8 mouse cellular contexts compared by ENCODE assay signal in genomic region chr10:82986993-82987349, GRCm38 (mm10). TPM values are rescaled to one million over a fixed set of nuclear protein-coding genes. Genes with fewer than 3 reads are reported as not detected.
DNase-seq lines count a peak whose midpoint lies in the region; ATAC-seq lines count a peak whose summit lies in the region.

No protein-coding gene starts in this region.

- H3K9ac ChIP-seq in liver, embryonic 11.5 days (ENCODE audit: low read depth, low read length), result peak overlapping the region; percentile 75
- H3K9ac ChIP-seq in embryonic facial prominence, embryonic 13.5 days, result peak overlapping the region; percentile 85
- H3K9ac ChIP-seq in intestine, embryonic 16.5 days (ENCODE audit: low read depth, low read length), result peak overlapping the region; percentile 73
- H3K9ac ChIP-seq in neural tube, embryonic 13.5 days, result peak overlapping the region; percentile 87

- H3K4me3 ChIP-seq in liver, embryonic 11.5 days (ENCODE audit: low read depth, low read length), result peak overlapping the region; percentile 70
- peak overlapping the region; percentile 82 for H3K4me3 ChIP-seq in embryonic facial prominence, embryonic 13.5 days
- H3K4me3 ChIP-seq in intestine, embryonic 16.5 days (ENCODE audit: low read length), result peak overlapping the region; percentile 74
- peak overlapping the region; percentile 84 for H3K4me3 ChIP-seq in neural tube, embryonic 13.5 days

- WGBS in liver, embryonic 11.5 days, result 31% methylated on average over 8 of the region's 8 CpGs
- WGBS in embryonic facial prominence, embryonic 13.5 days, result 20% methylated on average over 8 of the region's 8 CpGs
- WGBS in intestine, embryonic 16.5 days, result 23% methylated on average over 8 of the region's 8 CpGs
- 10% methylated on average over 8 of the region's 8 CpGs for WGBS in neural tube, embryonic 13.5 days

- H3K27ac ChIP-seq in liver, embryonic 11.5 days (ENCODE audit: low read depth, low read length), result 0 out of 2 replicates have a peak overlapping the region, but pooled peaks have one; percentile 27
- peak overlapping the region; percentile 90; the same call in 1 of the 2 replicates for H3K27ac ChIP-seq in embryonic facial prominence, embryonic 13.5 days
- H3K27ac ChIP-seq in intestine, embryonic 16.5 days (ENCODE audit: low read length), result no peak overlapping the region
- no peak overlapping the region for H3K27ac ChIP-seq in neural tube, embryonic 13.5 days (replicated peaks)

- peaks cover 47% of the 10 kb centered on the region for H3K4me1 ChIP-seq in liver, embryonic 11.5 days (replicated peaks; ENCODE audit: control insufficient read depth, insufficient read depth, low read length)
- peaks cover 48% of the 10 kb centered on the region for H3K4me1 ChIP-seq in embryonic facial prominence, embryonic 13.5 days
- peaks cover 15% of the 10 kb centered on the region for H3K4me1 ChIP-seq in intestine, embryonic 16.5 days (ENCODE audit: control insufficient read depth, insufficient read depth, low read length)
- H3K4me1 ChIP-seq in neural tube, embryonic 13.5 days (replicated peaks), result peaks cover 68% of the 10 kb centered on the region

- no peak for DNase-seq in liver, embryonic 11.5 days (ENCODE audit: low spot score)
- no peak for DNase-seq in liver
- no peak for DNase-seq in adrenal gland, postnatal 10 days
- no peak for DNase-seq in cerebellum, postnatal 14 days

- H3K27me3 ChIP-seq in liver, embryonic 11.5 days (replicated peaks; ENCODE audit: control insufficient read depth, insufficient read depth, low read length), result peaks cover 17% of the 10 kb centered on the region
- H3K27me3 ChIP-seq in embryonic facial prominence, embryonic 13.5 days, result peaks cover 25% of the 10 kb centered on the region
- peaks cover 4% of the 10 kb centered on the region; the same call in 1 of the 2 replicates for H3K27me3 ChIP-seq in intestine, embryonic 16.5 days (replicated peaks; ENCODE audit: control insufficient read depth, insufficient read depth, low read length)
- H3K27me3 ChIP-seq in neural tube, embryonic 13.5 days, result peaks cover 23% of the 10 kb centered on the region

- no peak for ATAC-seq in liver, embryonic 11.5 days (replicated peaks; ENCODE audit: low FRiP score)
- ATAC-seq in embryonic facial prominence, embryonic 13.5 days (ENCODE audit: insufficient number of reproducible peaks, insufficient read depth, low FRiP score, low TSS enrichment, low read depth), result no peak
- no peak for ATAC-seq in intestine, embryonic 16.5 days
- no peak for ATAC-seq in neural tube, embryonic 13.5 days (ENCODE audit: low read depth)
- no peak for ATAC-seq in monocyte, adult 5-6 weeks (replicated peaks; ENCODE audit: insufficient number of reproducible peaks, low FRiP score, low TSS enrichment, poor library complexity, severe bottlenecking)

- no peaks in the 10 kb centered on the region for H3K9me3 ChIP-seq in liver, embryonic 11.5 days (ENCODE audit: control insufficient read depth, low read length)
- no peaks in the 10 kb centered on the region for H3K9me3 ChIP-seq in embryonic facial prominence, embryonic 13.5 days
- H3K9me3 ChIP-seq in intestine, embryonic 16.5 days (ENCODE audit: control insufficient read depth, low read length), result no peaks in the 10 kb centered on the region
- H3K9me3 ChIP-seq in neural tube, embryonic 13.5 days, result no peaks in the 10 kb centered on the region

- H3K36me3 ChIP-seq in liver, embryonic 11.5 days (ENCODE audit: control insufficient read depth, insufficient read depth, low read length), result no peaks in the 10 kb centered on the region
- H3K36me3 ChIP-seq in embryonic facial prominence, embryonic 13.5 days, result no peaks in the 10 kb centered on the region
- H3K36me3 ChIP-seq in intestine, embryonic 16.5 days (ENCODE audit: control insufficient read depth, insufficient read depth, low read length), result no peaks in the 10 kb centered on the region
- no peaks in the 10 kb centered on the region for H3K36me3 ChIP-seq in neural tube, embryonic 13.5 days

- H3K4me2 ChIP-seq in liver, embryonic 11.5 days, result peak overlapping the region; percentile 85
- peak overlapping the region; percentile 89 for H3K4me2 ChIP-seq in embryonic facial prominence, embryonic 13.5 days
- H3K4me2 ChIP-seq in intestine, embryonic 16.5 days (ENCODE audit: low read depth, low read length), result peak overlapping the region; percentile 96
- peak overlapping the region; percentile 95 for H3K4me2 ChIP-seq in neural tube, embryonic 13.5 days

RNA-seq across cellular contexts. Expression of gene Chst11, which starts 1.7 kb away (rescaled TPM):
- polyA plus RNA-seq in liver, embryonic 11.5 days (2014; fragmentation: Nextera tagmentation; extraction: Ambion mirVana), result 2.9 and 3.1 TPM in 2 replicates
- polyA plus RNA-seq in embryonic facial prominence, embryonic 13.5 days (2015; fragmentation: Nextera tagmentation; extraction: Ambion mirVana), result 2.6 and 3.6 TPM in 2 replicates
- 0.80 and 0.88 TPM in 2 replicates for polyA plus RNA-seq in intestine, embryonic 16.5 days (2015; fragmentation: Nextera tagmentation; extraction: Ambion mirVana)
- polyA plus RNA-seq in neural tube, embryonic 13.5 days (2015; fragmentation: Nextera tagmentation; extraction: Ambion mirVana), result 2.6 and 3.6 TPM in 2 replicates
- total RNA-seq in adrenal gland, postnatal 10 days (2021), result 10 to 100 TPM; 23.2 to 23.3 TPM
- total RNA-seq in monocyte, adult 5-6 weeks (2017), result 9.0 to 18.3 TPM (median 9.7 TPM) in 3 replicates

Comparison
In these comparisons a context has a peak if more than half of its experiments do, and no peak if none do; other contexts are left out.
1. H3K27ac ChIP-seq: peak in liver, embryonic 11.5 days (single experiment) and embryonic facial prominence, embryonic 13.5 days (single experiment); none in intestine, embryonic 16.5 days (single experiment) and neural tube, embryonic 13.5 days (single experiment).
2. Peak in every context shown above with its lines, with median percentiles within 50 percentile points of each other: H3K4me2 ChIP-seq, H3K4me3 ChIP-seq and H3K9ac ChIP-seq.